Mouse (Mus musculus): ENCODE data around the gene Gcnt3. TPM values are rescaled to one million over a fixed set of nuclear protein-coding genes. Genes with fewer than 3 reads are reported as not detected.

The Gcnt3 gene
- 0.38 TPM for polyA plus RNA-seq (2017; shearing (Covaris generic))

GRCm38 (mm10) chr9:70037988-70038387 is at the start of gene Gcnt3:
Gcnt3 (minus strand) TSS chr9:70038088.

DNA sequence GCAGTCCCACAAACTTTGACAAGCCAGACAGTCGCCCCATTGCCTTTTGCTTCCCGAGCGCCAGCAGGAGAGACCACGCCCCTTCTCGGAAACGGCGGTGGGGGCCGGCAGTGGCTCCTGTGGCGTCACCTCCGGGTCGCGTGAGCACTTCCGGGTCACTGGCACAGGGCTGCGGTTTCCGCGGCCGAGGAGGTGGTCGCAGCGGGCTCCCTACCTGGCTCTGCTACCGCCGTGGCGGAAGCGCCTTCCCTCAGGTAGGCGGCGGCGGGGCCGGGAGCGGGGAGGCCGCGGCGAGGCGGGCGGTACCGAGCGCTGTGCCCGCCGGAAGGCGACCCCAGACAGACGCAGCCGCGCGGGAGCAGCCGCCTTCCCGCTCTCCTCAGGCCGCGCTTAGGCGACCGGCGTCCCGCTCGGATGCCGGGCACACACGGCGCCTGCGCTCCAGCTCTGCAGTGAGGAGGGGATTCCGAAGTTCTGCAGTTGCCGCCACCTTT is 25.4 kb downstream of the Gcnt3 start, which contains the start of gene Gtf2a2:
Gene Gtf2a2, plus strand, starts transcription at position 143 of the 494 bp plus-strand sequence.

GRCm38 (mm10) chr9:69989303-69990121 is 48.4 kb downstream of the Gcnt3 start, which contains the start of gene Bnip2:
Bnip2 (plus strand) TSS chr9:69989466.

Other genes starting within 250 kb of the Gcnt3 start
- gene Bnip2, start 48.6 kb downstream of the Gcnt3 start, polyA plus RNA-seq (2017; shearing (Covaris generic)): 91.2 TPM
- gene Gtf2a2, start 25.5 kb downstream of the Gcnt3 start, polyA plus RNA-seq (2017; shearing (Covaris generic)): 86.4 TPM
- gene Fam81a, start 104.5 kb upstream of the Gcnt3 start, polyA plus RNA-seq (2017; shearing (Covaris generic)): 0.10 TPM
- 1.9 TPM for gene Myo1e, start 169.3 kb upstream of the Gcnt3 start, polyA plus RNA-seq (2017; shearing (Covaris generic))